Mouse (Mus musculus) neural tube, embryonic 14.5 days (tissue): ENCODE measurements at regions not wholly inside any gene's neighbourhood (a gene's known extent, or its start where the extent isn't known, plus 50 kb on each side); places are given as distances from the start of the nearest gene placed in this dataset.

Experiments
- ATAC-seq: fragments of 200-750 bp; cut with Nextera tagmentation; 2 replicates; pipeline ENCODE4 v1.8.0; 2017; ENCODE audit warnings: low read depth, mild to moderate bottlenecking, moderate TSS enrichment, moderate library complexity
- H3K27ac ChIP-seq: fragments of 300-500 bp; sonication (generic); 2 replicates; pipeline ENCODE4 v1.5.1; 2014; ENCODE audit warnings: low read depth, mild to moderate bottlenecking, control low read depth, low read length, moderate library complexity, mixed read lengths
- H3K27me3 ChIP-seq: fragments of 300-500 bp; sonication (generic); 2 replicates; pipeline ENCODE4 v1.6.1; 2014; ENCODE audit warnings: low read length; ENCODE audit not compliant: control insufficient read depth, insufficient read depth
- H3K36me3 ChIP-seq: fragments of 300-500 bp; sonication (generic); 2 replicates; pipeline ENCODE4 v1.6.1; 2014; ENCODE audit warnings: low read length, mixed read lengths; ENCODE audit not compliant: control insufficient read depth, insufficient read depth
- H3K4me1 ChIP-seq: fragments of 300-500 bp; sonication (generic); 2 replicates; pipeline ENCODE4 v1.6.1; 2014; ENCODE audit warnings: low read length; ENCODE audit not compliant: control insufficient read depth, insufficient read depth
- H3K4me2 ChIP-seq: fragments of 300-500 bp; sonication (generic); 2 replicates; pipeline ENCODE4 v1.6.1; 2014; ENCODE audit warnings: mild to moderate bottlenecking, low read depth, low read length, control low read depth
- H3K4me3 ChIP-seq: fragments of 300-500 bp; sonication (generic); 2 replicates; pipeline ENCODE4 v1.5.1; 2014; ENCODE audit warnings: low read depth, low read length, control low read depth, mixed read lengths
- H3K9ac ChIP-seq: fragments of 300-500 bp; sonication (generic); replicated peaks from 2 replicates; pipeline ENCODE4 v1.6.1; 2014; ENCODE audit warnings: low read depth, mild to moderate bottlenecking, control low read depth, low read length, mixed read lengths
- H3K9me3 ChIP-seq: fragments of 300-500 bp; sonication (generic); 2 replicates; pipeline ENCODE4 v1.6.1; 2016; ENCODE audit warnings: low read length; ENCODE audit not compliant: control insufficient read depth
- WGBS: fragments of 180-500 bp; shearing (Covaris S2); extraction: QIAGEN DNeasy Blood & Tissue Kit; methylation state at CpG from one replicate; pipeline ENCODE4 v1.1.7; 2014; 5-methylcytosine and 5-hydroxymethylcytosine counted together

DNA sequence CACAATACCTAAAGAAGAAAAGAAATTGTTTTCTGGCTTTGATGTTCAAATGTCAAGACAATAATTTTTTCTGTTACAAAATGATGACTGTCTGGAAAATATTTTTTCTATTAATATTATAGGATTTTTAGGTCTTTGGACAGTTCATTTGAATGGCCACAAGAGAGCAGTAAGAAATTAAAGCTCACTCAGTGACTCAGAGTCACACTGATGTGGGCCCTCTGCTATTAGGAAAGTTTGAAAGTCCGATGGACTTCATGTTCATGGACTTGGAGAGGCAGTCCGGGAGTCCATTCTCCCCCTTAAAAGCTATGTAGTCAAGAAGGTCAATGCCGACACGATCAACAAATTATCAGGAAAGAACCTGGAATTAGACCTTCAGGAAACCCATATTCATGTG lies 657.0 kb downstream of the Mecom start:
- no peak overlapping the region for H3K4me3 ChIP-seq
- H3K4me2 ChIP-seq: no peak overlapping the region
- H3K36me3 ChIP-seq: no peaks in the 10 kb centered on the region
- H3K27me3 ChIP-seq: no peaks in the 10 kb centered on the region
- no peaks in the 10 kb centered on the region for H3K4me1 ChIP-seq
- no peaks in the 10 kb centered on the region for H3K9me3 ChIP-seq
- H3K9ac ChIP-seq: no peak overlapping the region
- ATAC-seq: no peak
- WGBS: 83% methylated on average over 4 of the region's 4 CpGs
- no peak overlapping the region for H3K27ac ChIP-seq

DNA sequence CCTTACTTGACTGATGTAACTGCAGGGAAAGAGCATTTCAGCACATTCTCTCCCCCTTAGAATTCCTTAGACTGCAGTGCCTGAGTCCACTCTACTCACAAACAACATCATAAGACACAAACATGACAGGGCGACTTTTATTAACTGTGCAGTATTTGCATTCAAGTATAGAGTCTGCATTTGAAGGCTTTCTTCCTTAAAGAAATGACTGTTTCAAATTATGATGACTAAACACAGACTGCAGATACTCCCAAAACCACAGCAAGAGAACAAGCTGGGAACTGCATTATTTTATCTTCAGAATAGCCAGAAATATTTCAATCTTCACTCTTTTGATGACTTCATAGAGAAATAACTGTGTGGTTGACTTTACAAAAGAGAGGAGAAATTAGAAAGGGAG lies 657.5 kb downstream of the Mecom start:
- no peaks in the 10 kb centered on the region for H3K27me3 ChIP-seq
- no peak overlapping the region for H3K27ac ChIP-seq
- no peaks in the 10 kb centered on the region for H3K4me1 ChIP-seq
- H3K36me3 ChIP-seq: no peaks in the 10 kb centered on the region
- no peak for ATAC-seq
- H3K4me2 ChIP-seq: no peak overlapping the region
- H3K4me3 ChIP-seq: no peak overlapping the region
- H3K9ac ChIP-seq: no peak overlapping the region
- WGBS: 80% methylated on average over 1 of the region's 1 CpGs
- no peaks in the 10 kb centered on the region for H3K9me3 ChIP-seq

DNA sequence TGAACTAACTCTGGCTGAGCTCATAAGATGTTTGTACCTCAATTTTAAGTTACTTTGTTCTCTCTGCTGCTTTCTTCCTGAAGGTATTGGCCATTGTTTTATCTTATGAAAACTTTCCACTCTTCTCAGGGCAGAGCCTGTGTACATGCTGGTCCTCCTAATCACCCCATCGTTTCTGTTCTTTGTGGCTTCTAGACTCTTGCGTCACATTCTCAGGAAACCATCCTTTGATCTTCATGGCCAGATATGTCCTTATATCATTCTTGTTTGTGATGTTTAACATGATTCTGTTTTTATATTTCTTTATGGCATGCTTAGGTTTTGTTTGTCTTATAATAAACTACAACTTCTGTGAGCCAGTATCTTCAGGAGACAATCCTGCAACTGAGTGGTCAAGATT lies 658.2 kb downstream of the Mecom start:
- no peak overlapping the region for H3K4me3 ChIP-seq
- no peaks in the 10 kb centered on the region for H3K4me1 ChIP-seq
- no peaks in the 10 kb centered on the region for H3K27me3 ChIP-seq
- no peaks in the 10 kb centered on the region for H3K36me3 ChIP-seq
- no peak for ATAC-seq
- H3K4me2 ChIP-seq: no peak overlapping the region
- no peaks in the 10 kb centered on the region for H3K9me3 ChIP-seq
- WGBS: 84% methylated on average over 2 of the region's 2 CpGs
- no peak overlapping the region for H3K27ac ChIP-seq
- H3K9ac ChIP-seq: no peak overlapping the region

DNA sequence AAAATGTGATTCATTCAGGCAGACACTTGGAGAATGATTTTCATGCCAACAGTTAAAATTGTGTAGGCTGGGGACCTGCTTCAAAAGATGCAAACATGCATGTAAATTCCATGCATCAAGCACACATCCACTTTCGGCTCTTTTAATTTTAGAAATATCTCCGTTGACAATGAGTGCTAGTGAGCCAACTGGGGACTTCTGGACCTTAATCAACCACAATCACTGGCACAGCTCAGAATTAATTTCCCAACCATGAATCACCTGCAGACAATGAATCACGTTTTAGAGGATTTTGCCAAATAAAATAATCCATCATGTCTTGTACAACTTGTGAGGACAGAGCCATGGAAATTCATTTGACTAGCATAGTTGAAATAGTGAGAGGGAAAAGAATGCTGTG lies 667.8 kb downstream of the Mecom start:
- no peak overlapping the region for H3K4me3 ChIP-seq
- H3K4me1 ChIP-seq: no peaks in the 10 kb centered on the region
- H3K27me3 ChIP-seq: no peaks in the 10 kb centered on the region
- no peak overlapping the region for H3K9ac ChIP-seq
- no peak for ATAC-seq
- H3K36me3 ChIP-seq: no peaks in the 10 kb centered on the region
- WGBS: 54% methylated on average over 3 of the region's 3 CpGs
- no peaks in the 10 kb centered on the region for H3K9me3 ChIP-seq
- H3K27ac ChIP-seq: no peak overlapping the region
- no peak overlapping the region for H3K4me2 ChIP-seq

DNA sequence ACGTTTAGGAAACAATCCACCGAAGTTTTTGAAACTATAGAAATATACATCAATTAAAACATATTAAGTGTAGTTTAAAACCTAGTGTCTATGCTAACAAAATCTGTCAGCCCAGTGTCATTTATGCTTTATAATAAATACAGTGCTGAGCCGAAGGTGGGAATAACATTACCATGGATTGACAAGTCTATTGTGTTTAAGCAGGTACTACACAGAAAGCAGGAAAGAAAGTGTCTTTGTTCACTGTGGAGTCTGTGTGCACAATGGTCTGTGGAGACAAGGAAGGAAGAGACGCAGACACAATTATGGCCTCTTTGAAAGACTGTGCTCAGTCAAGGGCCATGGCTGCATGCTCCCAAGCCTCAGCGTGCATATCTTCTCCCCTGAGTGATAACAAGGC lies 672.0 kb downstream of the Mecom start:
- H3K4me3 ChIP-seq: no peak overlapping the region
- H3K27ac ChIP-seq: no peak overlapping the region
- H3K4me2 ChIP-seq: no peak overlapping the region
- 76% methylated on average over 5 of the region's 5 CpGs for WGBS
- H3K9ac ChIP-seq: no peak overlapping the region
- H3K36me3 ChIP-seq: no peaks in the 10 kb centered on the region
- no peak for ATAC-seq
- no peaks in the 10 kb centered on the region for H3K4me1 ChIP-seq
- H3K27me3 ChIP-seq: no peaks in the 10 kb centered on the region
- H3K9me3 ChIP-seq: no peaks in the 10 kb centered on the region

DNA sequence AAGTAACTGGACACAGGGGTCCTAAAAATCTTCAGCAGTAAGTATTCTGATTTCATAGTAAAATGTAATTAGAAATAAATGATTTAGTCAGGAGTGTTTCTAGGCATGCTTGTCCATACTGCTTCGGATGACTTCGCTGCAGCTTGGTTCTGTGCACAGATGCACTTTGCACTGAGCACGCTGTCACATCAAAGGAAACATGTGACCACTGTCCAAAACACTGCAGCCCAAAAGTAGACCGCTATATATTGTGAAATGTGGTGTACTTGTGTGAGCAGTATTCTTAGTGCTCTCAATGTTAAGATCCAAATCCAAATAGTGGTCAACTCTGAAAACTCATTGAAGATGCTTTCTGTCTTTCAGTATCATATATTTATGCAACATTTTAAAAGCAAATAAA lies 685.4 kb downstream of the Mecom start:
- no peak overlapping the region for H3K4me2 ChIP-seq
- H3K9me3 ChIP-seq: no peaks in the 10 kb centered on the region
- H3K4me1 ChIP-seq: no peaks in the 10 kb centered on the region
- H3K27me3 ChIP-seq: no peaks in the 10 kb centered on the region
- H3K4me3 ChIP-seq: no peak overlapping the region
- 92% methylated on average over 4 of the region's 4 CpGs for WGBS
- no peak for ATAC-seq
- H3K36me3 ChIP-seq: no peaks in the 10 kb centered on the region
- no peak overlapping the region for H3K27ac ChIP-seq
- H3K9ac ChIP-seq: no peak overlapping the region

DNA sequence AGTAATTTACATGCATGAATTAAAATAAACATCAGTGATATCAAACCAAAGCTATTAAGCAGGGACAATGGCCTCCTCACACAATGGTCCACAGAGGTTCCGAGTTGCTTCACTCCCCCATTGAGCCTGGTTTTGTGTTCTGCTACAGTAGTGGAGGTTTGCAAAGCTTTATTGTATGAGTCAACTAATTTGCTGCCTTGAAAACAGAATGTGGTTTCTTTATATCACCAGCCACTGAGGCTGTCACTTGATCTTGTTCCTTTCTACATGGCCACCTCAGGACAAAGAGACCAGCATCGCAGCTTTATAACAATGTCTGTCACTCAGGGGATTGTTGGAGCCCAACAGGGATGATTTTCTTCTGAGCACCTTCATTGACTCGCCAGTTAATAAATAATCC lies 695.3 kb downstream of the Mecom start:
- Histone ChIP-seq H3K4me3 (no peak overlapping the region), H3K4me1 (no peaks in the 10 kb centered on the region), H3K27ac (no peak overlapping the region), H3K9ac (no peak overlapping the region), H3K36me3 (no peaks in the 10 kb centered on the region), H3K9me3 (no peaks in the 10 kb centered on the region), H3K27me3 (no peaks in the 10 kb centered on the region), H3K4me2 (no peak overlapping the region)
- no peak for ATAC-seq
- 30% methylated on average over 3 of the region's 3 CpGs for WGBS

DNA sequence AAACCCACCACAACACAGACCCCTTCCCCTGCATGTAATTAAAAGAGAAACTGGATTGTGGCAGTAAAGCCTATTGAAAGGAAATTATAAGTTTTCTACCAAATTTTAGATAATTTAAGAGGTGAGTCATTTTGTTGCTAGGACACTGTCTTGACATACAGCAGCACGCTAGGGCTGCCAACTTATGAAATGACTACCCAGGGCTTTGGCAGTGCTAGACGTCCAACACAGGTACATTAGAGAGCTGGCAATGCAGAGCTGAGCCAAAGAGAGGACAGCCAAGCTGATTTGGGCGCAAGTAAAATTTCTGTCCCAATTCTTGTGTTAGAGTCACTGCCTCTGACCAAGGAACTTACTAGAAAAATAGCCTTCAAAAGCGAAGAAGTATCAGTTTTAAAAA lies 712.4 kb downstream of the Mecom start:
- Histone ChIP-seq H3K4me3 (no peak overlapping the region), H3K9ac (no peak overlapping the region), H3K4me1 (no peaks in the 10 kb centered on the region), H3K27me3 (no peaks in the 10 kb centered on the region), H3K36me3 (no peaks in the 10 kb centered on the region), H3K4me2 (no peak overlapping the region), H3K9me3 (no peaks in the 10 kb centered on the region), H3K27ac (no peak overlapping the region)
- ATAC-seq: no peak
- 84% methylated on average over 4 of the region's 4 CpGs for WGBS

DNA sequence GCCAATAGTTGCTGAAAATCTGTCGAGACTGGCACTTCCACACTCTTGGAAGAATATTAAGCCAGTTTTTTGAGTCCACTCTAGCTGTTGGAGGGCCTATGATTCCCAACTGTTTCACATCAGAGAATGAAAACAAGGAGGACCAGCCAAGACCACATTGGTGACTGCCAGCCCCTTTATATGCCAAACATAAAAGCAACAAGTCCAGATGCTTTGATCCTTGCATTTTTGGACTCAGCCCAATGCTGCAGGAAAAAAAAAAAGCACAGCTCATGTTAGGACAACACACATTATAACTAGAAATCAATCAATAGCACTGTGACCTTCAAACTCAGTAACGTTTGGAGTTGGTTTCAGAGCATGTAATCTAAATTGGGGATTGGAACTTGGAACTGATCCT lies 712.9 kb downstream of the Mecom start:
- Histone ChIP-seq H3K4me2 (no peak overlapping the region), H3K27ac (no peak overlapping the region), H3K36me3 (no peaks in the 10 kb centered on the region), H3K4me3 (no peak overlapping the region), H3K27me3 (no peaks in the 10 kb centered on the region), H3K4me1 (no peaks in the 10 kb centered on the region), H3K9ac (no peak overlapping the region), H3K9me3 (no peaks in the 10 kb centered on the region)
- 63% methylated on average over 2 of the region's 2 CpGs for WGBS
- no peak for ATAC-seq

DNA sequence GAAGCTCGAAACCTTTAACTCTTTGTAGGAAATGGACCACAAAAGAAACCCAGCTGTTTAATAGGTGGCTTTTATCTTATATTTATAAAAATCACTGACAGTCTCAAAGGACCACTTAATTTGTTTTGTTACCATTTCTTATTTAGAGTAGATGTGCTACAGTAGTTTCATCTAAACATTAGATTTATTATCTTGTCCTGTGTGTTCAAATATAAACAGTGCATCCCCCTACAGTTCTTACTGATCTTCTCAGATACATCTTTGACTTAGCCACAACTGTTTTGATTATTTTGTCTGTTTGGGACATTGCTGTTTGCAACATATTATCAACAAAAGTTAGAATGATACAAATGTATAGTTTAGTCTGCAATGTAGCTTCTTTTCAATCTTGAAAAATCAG lies 716.5 kb downstream of the Mecom start:
- Histone ChIP-seq H3K9ac (no peak overlapping the region), H3K4me1 (no peaks in the 10 kb centered on the region), H3K9me3 (no peaks in the 10 kb centered on the region), H3K4me3 (no peak overlapping the region), H3K4me2 (no peak overlapping the region), H3K27me3 (no peaks in the 10 kb centered on the region), H3K27ac (no peak overlapping the region), H3K36me3 (no peaks in the 10 kb centered on the region)
- ATAC-seq: no peak
- 76% methylated on average over 1 of the region's 1 CpGs for WGBS
